Mouse (Mus musculus) bone marrow macrophage, adult 2 months (primary cell): ENCODE data around the gene Zfp352. TPM values are rescaled to one million over a fixed set of nuclear protein-coding genes. Genes with fewer than 3 reads are reported as not detected.
"Not testable (repeated sequence)": the region's sequence is repeated elsewhere in the genome, so short reads cannot be mapped to it uniquely, and the experiment has no call there.

Experiments
- H3K27ac ChIP-seq: 2 replicates; pipeline ENCODE4 v1.5.1; 2012; ENCODE audit warnings: low read depth, low read length; ENCODE audit not compliant: insufficient read depth
- H3K4me1 ChIP-seq: 2 replicates; pipeline ENCODE4 v1.6.1; 2012; ENCODE audit warnings: low read length; ENCODE audit not compliant: control insufficient read depth, insufficient read depth
- H3K4me3 ChIP-seq: 2 replicates; pipeline ENCODE4 v1.5.1; 2012; ENCODE audit warnings: mild to moderate bottlenecking, low read length, moderate library complexity; ENCODE audit not compliant: insufficient read depth
- CTCF ChIP-seq: IDR thresholded peaks from 2 replicates; pipeline ENCODE4 v1.5.1; 2012; ENCODE audit warnings: low read depth, mild to moderate bottlenecking, low read length, moderate library complexity
- POLR2A ChIP-seq: IDR thresholded peaks from 2 replicates; pipeline ENCODE4 v1.6.1; 2012; ENCODE audit warnings: mild to moderate bottlenecking, low read depth, low read length, borderline replicate concordance
- polyA plus RNA-seq: library from polyadenylated mRNA; stranded (reverse); fragments of >200 nt; gene quantifications from 2 replicates; pipeline ENCODE4 v1.2.4, GENCODE M21; 2012; ENCODE audit not compliant: missing spikeins, insufficient read depth, insufficient read length

The Zfp352 gene
- polyA plus RNA-seq, result not detected in 2 replicates

- TF ChIP-seq POLR2A, result no peak
- no peak for TF ChIP-seq CTCF
- H3K4me1 ChIP-seq, result no peaks in the 10 kb centered on the region
- no peak within 1 kb of the TSS for H3K27ac ChIP-seq
- no peak within 1 kb of the TSS for H3K4me3 ChIP-seq
Observed at GRCm38 (mm10) chr4:90218520-90218919, at the start of gene Zfp352. Gene Zfp352 (plus strand): TSS chr4:90218820.

GRCm38 (mm10) chr4:90170890-90171483 lies 47.6 kb upstream of the Zfp352 start:
- Histone ChIP-seq H3K27ac (no peak overlapping the region), H3K4me1 (no peaks in the 10 kb centered on the region), H3K4me3 (no peak overlapping the region)
- TF ChIP-seq CTCF (no peak), POLR2A (no peak)

GRCm38 (mm10) chr4:90174036-90174435 lies 44.6 kb upstream of the Zfp352 start:
- no peak overlapping the region for H3K27ac ChIP-seq
- no peaks in the 10 kb centered on the region for H3K4me1 ChIP-seq
- no peak overlapping the region for H3K4me3 ChIP-seq
- TF ChIP-seq POLR2A (no peak), CTCF (no peak)

- Histone ChIP-seq H3K4me1 (no peaks in the 10 kb centered on the region), H3K27ac (no peak overlapping the region), H3K4me3 (no peak overlapping the region)
- TF ChIP-seq POLR2A (no peak), CTCF (no peak)
Observed at GRCm38 (mm10) chr4:90203421-90203820, 15.2 kb upstream of the Zfp352 start.

GRCm38 (mm10) chr4:90211475-90211874 lies 7.1 kb upstream of the Zfp352 start:
- H3K4me1 ChIP-seq, result no peaks in the 10 kb centered on the region
- H3K4me3 ChIP-seq, result no peak overlapping the region
- TF ChIP-seq POLR2A, result no peak
- TF ChIP-seq CTCF, result no peak
- no peak overlapping the region for H3K27ac ChIP-seq

- Histone ChIP-seq H3K4me1 (no peaks in the 10 kb centered on the region), H3K4me3 (no peak overlapping the region), H3K27ac (no peak overlapping the region)
- TF ChIP-seq CTCF, result no peak
- no peak for TF ChIP-seq POLR2A
Observed at GRCm38 (mm10) chr4:90212076-90212475, 6.5 kb upstream of the Zfp352 start.

- not testable (repeated sequence) for H3K27ac ChIP-seq, H3K4me1 ChIP-seq, H3K4me3 ChIP-seq
Observed at GRCm38 (mm10) chr4:90235646-90236045, 17.0 kb downstream of the Zfp352 start.

- Histone ChIP-seq H3K27ac (no peak overlapping the region), H3K4me1 (no peaks in the 10 kb centered on the region), H3K4me3 (no peak overlapping the region)
- TF ChIP-seq CTCF, result no peak
- TF ChIP-seq POLR2A, result no peak
Observed at GRCm38 (mm10) chr4:90269781-90270180, 51.2 kb downstream of the Zfp352 start.
